Mouse (Mus musculus) midbrain, postnatal 0 days (tissue): ENCODE measurements around the gene Tspan18. TPM values are rescaled to one million over a fixed set of nuclear protein-coding genes. Genes with fewer than 3 reads are reported as not detected.
A peak's percentile ranks its signal among the peaks of the same experiment; 100 is the strongest.

Experiments
- ATAC-seq: fragments of 200-750 bp; cut with Nextera tagmentation; 2 replicates; pipeline ENCODE4 v1.8.0; 2017; ENCODE audit warnings: moderate number of reproducible peaks, mild to moderate bottlenecking, moderate TSS enrichment, moderate library complexity; ENCODE audit not compliant: low FRiP score
- DNase-seq: peaks from one replicate; pipeline ENCODE4 v3.0.0-alpha.2; 2015; ENCODE audit warnings: low spot score
- H3K27ac ChIP-seq: fragments of 300-500 bp; sonication (generic); 2 replicates; pipeline ENCODE4 v1.5.1; 2014; ENCODE audit warnings: low read depth, mild to moderate bottlenecking, low read length, mixed read lengths
- H3K27me3 ChIP-seq: fragments of 300-500 bp; sonication (generic); 2 replicates; pipeline ENCODE4 v1.6.1; 2014; ENCODE audit warnings: low read length, control low read depth, mixed read lengths; ENCODE audit not compliant: insufficient read depth
- H3K36me3 ChIP-seq: fragments of 300-500 bp; sonication (generic); 2 replicates; pipeline ENCODE4 v1.6.1; 2014; ENCODE audit warnings: low read length, control low read depth, mixed read lengths; ENCODE audit not compliant: insufficient read depth
- H3K4me1 ChIP-seq: fragments of 300-500 bp; sonication (generic); 2 replicates; pipeline ENCODE4 v1.6.1; 2014; ENCODE audit warnings: mild to moderate bottlenecking, control low read depth, antibody characterized with exemption, low read length, mixed read lengths; ENCODE audit not compliant: insufficient read depth
- H3K4me2 ChIP-seq: fragments of 300-500 bp; sonication (generic); 2 replicates; pipeline ENCODE4 v1.6.1; 2014; ENCODE audit warnings: low read depth, mild to moderate bottlenecking, low read length, mixed read lengths; ENCODE audit not compliant: poor library complexity, severe bottlenecking
- H3K4me3 ChIP-seq: fragments of 300-500 bp; sonication (generic); 2 replicates; pipeline ENCODE4 v1.5.1; 2014; ENCODE audit warnings: low read depth, mild to moderate bottlenecking, low read length, moderate library complexity
- H3K9ac ChIP-seq: fragments of 300-500 bp; sonication (generic); replicated peaks from 2 replicates; pipeline ENCODE4 v1.6.1; 2014; ENCODE audit warnings: mild to moderate bottlenecking, low read length, moderate library complexity, mixed read lengths; ENCODE audit not compliant: poor library complexity, severe bottlenecking
- H3K9me3 ChIP-seq: fragments of 300-500 bp; sonication (generic); 2 replicates; pipeline ENCODE4 v1.6.1; 2016; ENCODE audit warnings: low read length, control low read depth
- CTCF ChIP-seq: IDR thresholded peaks from 2 replicates; pipeline ENCODE4 v1.5.1; 2016; ENCODE audit warnings: antibody characterized with exemption, mild to moderate bottlenecking
- WGBS: fragments of 180-500 bp; shearing (Covaris S2); extraction: QIAGEN DNeasy Blood & Tissue Kit; methylation state at CpG from one replicate; pipeline ENCODE4 v1.1.7; 2014; 5-methylcytosine and 5-hydroxymethylcytosine counted together
- polyA plus RNA-seq: library from polyadenylated mRNA; unstranded; fragments of >200 nt; fragmentation: Nextera tagmentation; extraction: Ambion mirVana; gene quantifications from 2 replicates; pipeline ENCODE4 v1.2.1, GENCODE M21; 2015
- total RNA-seq: library from RNA; depleted of rRNA; stranded (reverse); fragments of >200 nt; gene quantifications from 2 replicates; pipeline ENCODE4 v1.2.3, GENCODE M21; 2014

Tspan18 gene
- total and polyA plus RNA-seq, 2 experiments from 2014 or later = 16.5 to 19.8 TPM

DNA sequence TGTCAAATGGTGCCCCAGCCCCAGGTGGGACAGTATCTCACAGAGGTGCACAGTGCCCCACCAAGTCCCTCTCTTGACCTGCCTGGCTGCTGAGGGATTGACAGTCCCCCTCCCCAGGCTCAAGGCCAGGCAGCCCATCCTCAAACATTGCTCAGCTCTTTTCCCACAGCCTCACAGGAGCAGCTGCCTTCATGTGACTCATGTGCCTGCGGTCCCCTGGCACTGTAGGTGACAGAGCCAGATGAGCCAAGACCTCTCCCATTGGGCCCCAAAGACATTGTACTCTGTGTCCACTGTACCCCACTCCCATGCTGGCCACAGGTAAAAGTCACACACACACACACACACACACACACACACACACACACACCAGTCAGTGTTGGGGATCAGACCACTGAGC is 128.2 kb downstream of the Tspan18 start:
- Histone ChIP-seq H3K27ac (no peak overlapping the region), H3K27me3 (no peaks in the 10 kb centered on the region), H3K4me2 (no peak overlapping the region), H3K9ac (no peak overlapping the region), H3K4me3 (no peak overlapping the region), H3K9me3 (no peaks in the 10 kb centered on the region), H3K36me3 (peaks cover 10% of the 10 kb centered on the region; the same call in 1 of the 2 replicates), H3K4me1 (no peaks in the 10 kb centered on the region)
- DNase-seq = no peak
- TF ChIP-seq CTCF = no peak
- 100% methylated on average over 1 of the region's 1 CpGs for WGBS
- ATAC-seq = no peak

DNA sequence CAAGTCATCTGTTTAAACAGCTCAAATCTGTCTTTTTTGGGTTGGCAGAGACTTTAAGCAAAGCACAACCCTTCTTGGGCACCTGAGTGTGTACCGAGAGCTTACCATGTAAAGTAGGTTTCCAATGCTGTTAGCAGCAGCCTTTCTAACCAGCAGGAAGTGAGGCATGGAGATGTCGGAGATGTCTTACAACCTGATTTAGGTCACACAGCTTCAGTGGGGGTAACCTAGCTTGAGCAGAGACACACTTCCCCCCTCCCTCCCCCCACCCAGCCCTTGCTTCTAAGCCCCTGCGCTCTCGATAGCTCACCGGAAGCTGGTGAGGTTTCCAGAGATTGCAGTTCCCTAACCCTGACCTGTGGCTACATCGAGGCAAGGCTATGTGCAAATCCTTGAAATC is 129.7 kb downstream of the Tspan18 start:
- WGBS = 88% methylated on average over 6 of the region's 6 CpGs
- no peak overlapping the region for H3K4me3 ChIP-seq
- H3K36me3 ChIP-seq = peaks cover 5% of the 10 kb centered on the region
- H3K27ac ChIP-seq = no peak overlapping the region
- H3K4me1 ChIP-seq = no peaks in the 10 kb centered on the region
- H3K27me3 ChIP-seq = no peaks in the 10 kb centered on the region
- no peak for TF ChIP-seq CTCF
- DNase-seq = no peak
- H3K9ac ChIP-seq = no peak overlapping the region
- H3K4me2 ChIP-seq = no peak overlapping the region
- ATAC-seq = no peak
- no peaks in the 10 kb centered on the region for H3K9me3 ChIP-seq

DNA sequence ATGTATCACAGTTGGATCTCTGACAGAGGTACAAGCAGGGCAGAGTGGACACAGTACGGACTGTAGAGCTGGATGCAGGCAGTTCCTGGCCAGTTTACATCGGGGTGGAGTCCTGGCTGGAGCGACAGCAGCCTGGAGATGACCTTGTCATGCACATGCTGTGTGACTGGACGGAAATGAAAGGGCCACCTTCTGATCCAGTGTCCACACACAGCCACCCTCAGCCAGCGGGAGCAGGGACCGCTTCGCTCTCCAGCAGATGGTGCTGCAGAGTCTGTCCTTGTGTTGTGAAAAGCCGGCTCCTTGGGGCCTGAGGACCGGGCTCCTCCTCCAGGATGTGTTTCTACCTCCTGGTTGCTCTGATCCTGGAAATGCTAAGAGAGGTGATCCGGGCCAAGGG is 130.6 kb downstream of the Tspan18 start:
- Histone ChIP-seq H3K4me2 (no peak overlapping the region), H3K9ac (no peak overlapping the region), H3K27ac (no peak overlapping the region), H3K9me3 (no peaks in the 10 kb centered on the region), H3K27me3 (no peaks in the 10 kb centered on the region), H3K36me3 (peaks cover 4% of the 10 kb centered on the region; the same call in 1 of the 2 replicates), H3K4me1 (no peaks in the 10 kb centered on the region), H3K4me3 (no peak overlapping the region)
- peak; percentile 82 for TF ChIP-seq CTCF
- 18% methylated on average over 10 of the region's 10 CpGs for WGBS
- ATAC-seq = no peak
- peak; percentile 76 for DNase-seq

DNA sequence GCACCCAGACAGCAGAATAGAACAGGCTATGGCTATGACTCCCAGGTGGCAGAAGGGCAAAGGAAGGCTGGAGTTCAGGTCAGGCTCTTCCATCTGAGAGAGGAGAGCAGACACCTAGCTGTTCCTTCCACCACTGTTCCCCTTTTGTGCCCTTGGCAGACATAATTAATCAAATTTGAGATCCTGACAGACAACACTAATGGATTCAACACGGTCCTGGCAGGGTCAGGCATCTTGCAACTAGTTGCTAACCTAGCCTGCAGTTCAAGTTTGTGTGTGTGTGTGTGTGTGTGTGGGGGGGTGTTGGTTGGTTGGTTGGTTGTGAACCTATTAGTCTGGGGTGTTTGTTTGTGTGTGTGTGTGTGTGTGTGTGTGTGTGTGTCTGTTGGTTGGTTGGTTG is 131.5 kb downstream of the Tspan18 start:
- Histone ChIP-seq H3K9me3 (no peaks in the 10 kb centered on the region), H3K27ac (no peak overlapping the region), H3K4me3 (no peak overlapping the region), H3K36me3 (peaks cover under 1% of the 10 kb centered on the region; the same call in 1 of the 2 replicates), H3K4me2 (no peak overlapping the region), H3K4me1 (no peaks in the 10 kb centered on the region), H3K27me3 (no peaks in the 10 kb centered on the region), H3K9ac (no peak overlapping the region)
- DNase-seq (no peak), ATAC-seq (no peak)
- WGBS = 60% methylated on average over 1 of the region's 1 CpGs
- TF ChIP-seq CTCF = no peak

DNA sequence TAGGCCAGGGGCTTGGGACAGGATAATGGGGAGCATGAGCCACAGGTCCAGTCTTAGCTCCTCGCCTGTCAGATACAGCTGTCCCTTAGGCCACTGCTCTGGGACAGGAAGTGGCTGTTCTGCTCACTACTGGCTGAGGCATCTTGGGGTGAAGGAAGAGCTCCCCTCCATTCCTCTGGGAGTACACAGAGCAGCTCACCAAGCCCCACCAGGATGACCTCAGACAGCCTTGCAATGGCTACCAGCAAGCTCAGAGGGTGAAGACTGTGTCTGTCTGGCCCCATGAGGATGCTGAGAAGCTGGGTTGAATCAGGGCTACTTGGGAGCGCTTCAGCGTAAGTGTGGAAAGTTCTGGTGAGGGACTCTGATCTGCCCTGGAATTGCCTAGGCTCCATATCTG is 132.3 kb downstream of the Tspan18 start:
- H3K4me3 ChIP-seq = no peak overlapping the region
- no peak for DNase-seq
- ATAC-seq = no peak
- WGBS = 95% methylated on average over 3 of the region's 3 CpGs
- H3K4me1 ChIP-seq = no peaks in the 10 kb centered on the region
- H3K4me2 ChIP-seq = no peak overlapping the region
- H3K9me3 ChIP-seq = no peaks in the 10 kb centered on the region
- H3K27ac ChIP-seq = no peak overlapping the region
- H3K36me3 ChIP-seq = no peaks in the 10 kb centered on the region; the same call in 1 of the 2 replicates
- no peak for TF ChIP-seq CTCF
- no peaks in the 10 kb centered on the region for H3K27me3 ChIP-seq
- no peak overlapping the region for H3K9ac ChIP-seq

DNA sequence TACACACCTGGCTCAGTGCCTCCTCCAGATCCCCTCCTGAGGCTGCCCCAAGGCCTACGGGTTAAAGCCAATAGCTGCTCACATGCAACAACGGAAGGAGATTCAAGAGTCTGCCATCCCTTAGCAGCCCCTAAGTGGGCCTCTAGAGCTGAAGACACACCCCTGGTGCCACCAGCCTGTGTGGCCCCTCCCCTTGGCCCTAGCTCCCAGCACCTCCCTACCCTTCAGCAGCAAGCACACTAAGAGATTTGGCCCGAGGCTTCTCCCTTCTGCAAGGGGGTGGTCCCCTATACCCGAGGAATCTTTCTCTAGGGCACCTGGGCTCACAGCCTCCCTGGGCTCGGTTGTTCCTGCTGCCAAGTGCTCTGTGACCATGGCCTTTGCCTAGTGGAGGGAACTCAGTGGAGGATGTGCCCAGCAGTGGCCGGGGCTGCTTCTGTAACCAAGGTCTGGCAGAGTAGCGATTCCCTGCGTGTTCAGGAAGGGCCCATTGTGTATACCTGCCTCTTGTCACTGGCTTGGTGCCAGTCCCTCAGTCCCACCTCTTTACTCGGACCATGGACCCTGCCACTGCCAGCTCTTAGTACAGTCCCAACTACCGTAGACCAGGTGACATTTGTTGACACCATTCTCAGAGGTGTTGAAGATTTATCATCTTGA is 133.5 kb downstream of the Tspan18 start:
- Histone ChIP-seq H3K36me3 (no peaks in the 10 kb centered on the region; the same call in 1 of the 2 replicates), H3K4me1 (no peaks in the 10 kb centered on the region), H3K4me2 (no peak overlapping the region), H3K27ac (no peak overlapping the region), H3K9ac (no peak overlapping the region), H3K9me3 (no peaks in the 10 kb centered on the region), H3K4me3 (no peak overlapping the region), H3K27me3 (no peaks in the 10 kb centered on the region)
- DNase-seq = no peak
- ATAC-seq = no peak
- no peak for TF ChIP-seq CTCF
- 65% methylated on average over 10 of the region's 10 CpGs for WGBS
